ENCODE assay signal across 8 mouse cellular contexts in genomic region chr16:16984423-16984941, GRCm38 (mm10). TPM values are rescaled to one million over a fixed set of nuclear protein-coding genes. Genes with fewer than 3 reads are reported as not detected.
A peak's percentile ranks its signal among the peaks of the same experiment; 100 is the strongest.
DNase-seq lines count a peak whose midpoint lies in the region; ATAC-seq and TF ChIP-seq lines count a peak whose summit lies in the region.

No protein-coding gene starts in this region.

- peaks cover 5% of the 10 kb centered on the region for H3K4me1 ChIP-seq in heart, adult 2 months (ENCODE audit: control insufficient read depth, insufficient read depth, low read length)
- H3K4me1 ChIP-seq in E14TG2a.4 (replicated peaks; ENCODE audit: low read depth, low read length) = peaks cover 53% of the 10 kb centered on the region
- H3K4me1 ChIP-seq in forebrain, postnatal 0 days (ENCODE audit: insufficient read depth) = peaks cover 20% of the 10 kb centered on the region
- H3K4me1 ChIP-seq in liver, embryonic 16.5 days (ENCODE audit: control insufficient read depth, low read depth, low read length) = peaks cover 18% of the 10 kb centered on the region

- no peak for ATAC-seq in forebrain, postnatal 0 days
- ATAC-seq in liver, embryonic 16.5 days (ENCODE audit: low read depth) = no peak

- peaks cover 4% of the 10 kb centered on the region for H3K79me2 ChIP-seq in heart, adult 2 months (replicated peaks; ENCODE audit: control insufficient read depth, insufficient read depth, low read length)

- intact Hi-C loops in heart, adult 2 months (cut with DNase I) = loop anchor here (2.0 to 5.0 kb wide), 3 partner anchors 38 to 88 kb away; no protein-coding TSS in a partner anchor
- intact Hi-C loops in heart, postnatal 36 days (cut with DNase I) = loop anchor here (5.0 kb wide), 2 partner anchors 87 to 128 kb away; partner anchors contain the start of genes Ppil2 and Ppm1f

- H3K4me3 ChIP-seq in heart, adult 2 months = peak overlapping the region; percentile 93
- H3K4me3 ChIP-seq in E14TG2a.4 (replicated peaks; ENCODE audit: low read length) = peak overlapping the region; percentile 97
- H3K4me3 ChIP-seq in forebrain, postnatal 0 days (ENCODE audit: low read depth, low read length) = peak overlapping the region; percentile 99
- H3K4me3 ChIP-seq in liver, embryonic 16.5 days (ENCODE audit: low read depth, low read length) = peak overlapping the region; percentile 98

- H3K9ac ChIP-seq in heart, adult 2 months (ENCODE audit: low read depth, low read length) = no peak overlapping the region
- H3K9ac ChIP-seq in forebrain, postnatal 0 days = peak overlapping the region; percentile 96
- H3K9ac ChIP-seq in liver, embryonic 16.5 days (ENCODE audit: low read depth, low read length) = peak overlapping the region; percentile 95

- TF ChIP-seq EP300 in heart, adult 2 months (IDR thresholded peaks at IDR 0.05; ENCODE audit: insufficient read depth, low read depth, low read length) = no peak

- TF ChIP-seq CTCF in heart, adult 2 months (IDR thresholded peaks at IDR 0.05) = no peak
- no peak for TF ChIP-seq CTCF in E14TG2a.4 (conservative IDR thresholded peaks at IDR 0.05; ENCODE audit: low read length)
- no peak for TF ChIP-seq CTCF in forebrain, postnatal 0 days (IDR thresholded peaks at IDR 0.05; ENCODE audit: low read depth)

- peak overlapping the region; percentile 95; the same call in 1 of the 2 replicates for H3K27ac ChIP-seq in heart, adult 2 months
- H3K27ac ChIP-seq in forebrain, postnatal 0 days (ENCODE audit: low read depth, low read length) = no peak overlapping the region; the same call in 1 of the 2 replicates
- no peak overlapping the region for H3K27ac ChIP-seq in liver, embryonic 16.5 days (ENCODE audit: low read length)

- DNase-seq in heart, adult 2 months = no peak
- no peak for DNase-seq in heart, postnatal 36 days
- no peak for DNase-seq in forebrain, postnatal 0 days
- no peak for DNase-seq in frontal cortex, adult 2 months (ENCODE audit: extremely low spot score in 1 of 2, low spot score in 1 of 2)
- DNase-seq in adrenal gland, adult 8-10 months = no peak
- DNase-seq in gastrocnemius, postnatal 4 days (ENCODE audit: low spot score in 2 of 2) = no peak

- H3K36me3 ChIP-seq in heart, adult 2 months (ENCODE audit: control insufficient read depth, insufficient read depth, low read length) = peaks cover 13% of the 10 kb centered on the region
- peaks cover 42% of the 10 kb centered on the region for H3K36me3 ChIP-seq in E14TG2a.4 (ENCODE audit: insufficient read depth, low read length)
- no peaks in the 10 kb centered on the region for H3K36me3 ChIP-seq in forebrain, postnatal 0 days (ENCODE audit: insufficient read depth)
- peaks cover 2% of the 10 kb centered on the region; the same call in 1 of the 2 replicates for H3K36me3 ChIP-seq in liver, embryonic 16.5 days (ENCODE audit: control insufficient read depth, insufficient read depth)

- H3K27me3 ChIP-seq in heart, adult 2 months (ENCODE audit: control insufficient read depth, insufficient read depth, low read length) = no peaks in the 10 kb centered on the region
- no peaks in the 10 kb centered on the region for H3K27me3 ChIP-seq in E14TG2a.4 (ENCODE audit: insufficient read depth, low read length)
- H3K27me3 ChIP-seq in forebrain, postnatal 0 days (ENCODE audit: insufficient read depth, low read length) = no peaks in the 10 kb centered on the region
- H3K27me3 ChIP-seq in liver, embryonic 16.5 days (ENCODE audit: control insufficient read depth, insufficient read depth, low read depth, low read length) = no peaks in the 10 kb centered on the region

- no peak for TF ChIP-seq POLR2A in heart, adult 2 months (IDR thresholded peaks at IDR 0.05; ENCODE audit: insufficient read depth, low read depth, low read length)

- peak overlapping the region; percentile 70 for H3K4me2 ChIP-seq in forebrain, postnatal 0 days (ENCODE audit: low read depth)
- H3K4me2 ChIP-seq in liver, embryonic 16.5 days (ENCODE audit: low read depth, low read length) = peak overlapping the region; percentile 99

- no peaks in the 10 kb centered on the region for H3K9me3 ChIP-seq in E14TG2a.4 (ENCODE audit: low read length)
- H3K9me3 ChIP-seq in forebrain, postnatal 0 days (ENCODE audit: low read length) = no peaks in the 10 kb centered on the region
- H3K9me3 ChIP-seq in liver, embryonic 16.5 days (replicated peaks; ENCODE audit: control insufficient read depth, low read length) = no peaks in the 10 kb centered on the region

- 4% methylated on average over 9 of the region's 9 CpGs for WGBS in heart, adult 2 months
- 15% methylated on average over 9 of the region's 9 CpGs for WGBS in forebrain, postnatal 0 days
- 4% methylated on average over 9 of the region's 9 CpGs for WGBS in liver, embryonic 16.5 days (ENCODE audit: insufficient replicate concordance)

RNA-seq across cellular contexts. Expression of gene Mapk1, which starts 1.3 kb away (rescaled TPM):
- total RNA-seq in heart, adult 2 months (2021) = 100 to 1,000 TPM; 103 to 115 TPM
- 56.2 and 104 TPM in 2 replicates for polyA plus RNA-seq in heart, adult 2 months (2012; rRNA removed)
- 100 to 1,000 TPM; 109 to 110 TPM for total RNA-seq in heart, postnatal 36 days (2021)
- 189 and 231 TPM in 2 replicates for total RNA-seq in forebrain, postnatal 0 days (2014; rRNA removed)
- polyA plus RNA-seq in forebrain, postnatal 0 days (2015; fragmentation: Nextera tagmentation; extraction: Ambion mirVana) = 165 and 207 TPM in 2 replicates
- 72.0 and 74.9 TPM in 2 replicates for polyA plus RNA-seq in liver, embryonic 16.5 days (2015; fragmentation: Nextera tagmentation; extraction: Ambion mirVana)
- polyA plus RNA-seq in frontal cortex, adult 2 months (2012; rRNA removed) = 360 and 370 TPM in 2 replicates
- total RNA-seq in adrenal gland, adult 8-10 months (2022) = 100 to 1,000 TPM; 178 to 210 (median 193) TPM
- 100 to 1,000 TPM; 121 to 124 TPM for total RNA-seq in gastrocnemius, postnatal 4 days (2021)
